Mouse (Mus musculus) stomach, postnatal 0 days (tissue): ENCODE data around the gene Gm10401.

Experiments used
- CTCF ChIP-seq: IDR thresholded peaks from 2 replicates; pipeline ENCODE4 v1.5.1; 2016; ENCODE audit warnings: antibody characterized with exemption, low read depth, mild to moderate bottlenecking, moderate library complexity
- EP300 ChIP-seq: optimal IDR thresholded peaks from 2 replicates; pipeline ENCODE3; 2016; ENCODE audit warnings: antibody characterized with exemption

- TF ChIP-seq CTCF (no peak), EP300 (no peak)
Observed at GRCm38 (mm10) chr5:115140726-115141125, 42.6 kb upstream of the Gm10401 start.
